Mouse (Mus musculus) midbrain, embryonic 15.5 days (tissue): ENCODE measurements around the gene Crocc. TPM values are rescaled to one million over a fixed set of nuclear protein-coding genes. Genes with fewer than 3 reads are reported as not detected.

Source experiments
- ATAC-seq: fragments of 200-750 bp; cut with Nextera tagmentation; replicated peaks from 2 replicates; pipeline ENCODE4 v1.8.0; 2017; ENCODE audit warnings: moderate TSS enrichment
- H3K27ac ChIP-seq: fragments of 300-500 bp; sonication (generic); 2 replicates; pipeline ENCODE4 v1.5.1; 2015; ENCODE audit warnings: mild to moderate bottlenecking, inconsistent platforms
- H3K27me3 ChIP-seq: fragments of 300-500 bp; sonication (generic); replicated peaks from 2 replicates; pipeline ENCODE4 v1.6.1; 2015; ENCODE audit warnings: inconsistent platforms
- H3K36me3 ChIP-seq: fragments of 300-500 bp; sonication (generic); replicated peaks from 2 replicates; pipeline ENCODE4 v1.6.1; 2015; ENCODE audit warnings: inconsistent platforms
- H3K4me1 ChIP-seq: fragments of 300-500 bp; sonication (generic); 2 replicates; pipeline ENCODE4 v1.6.1; 2015; ENCODE audit warnings: inconsistent platforms
- H3K4me2 ChIP-seq: fragments of 300-500 bp; sonication (generic); 2 replicates; pipeline ENCODE4 v1.6.1; 2015; ENCODE audit warnings: inconsistent platforms, mild to moderate bottlenecking, moderate library complexity
- H3K4me3 ChIP-seq: fragments of 300-500 bp; sonication (generic); 2 replicates; pipeline ENCODE4 v1.5.1; 2015; ENCODE audit warnings: mild to moderate bottlenecking, inconsistent platforms
- H3K9ac ChIP-seq: fragments of 300-500 bp; sonication (generic); 2 replicates; pipeline ENCODE4 v1.6.1; 2015; ENCODE audit warnings: mild to moderate bottlenecking, inconsistent platforms
- H3K9me3 ChIP-seq: fragments of 300-500 bp; sonication (generic); 2 replicates; pipeline ENCODE4 v1.6.1; 2016; ENCODE audit warnings: inconsistent platforms
- WGBS: fragments of 180-500 bp; shearing (Covaris S2); methylation state at CpG from one replicate; pipeline ENCODE4 v1.1.7; 2015; ENCODE audit warnings: mixed read lengths; 5-methylcytosine and 5-hydroxymethylcytosine counted together
- polyA plus RNA-seq: library from polyadenylated mRNA; unstranded; fragments of >200 nt; fragmentation: Nextera tagmentation; extraction: Ambion mirVana; gene quantifications from 2 replicates; pipeline ENCODE4 v1.2.1, GENCODE M21; 2015

Gene Crocc
- polyA plus RNA-seq, 1 experiment from 2014 or later, result 7.0 TPM

GRCm38 (mm10) chr4:141014856-141015255 is 45.5 kb downstream of the Crocc start:
- Histone ChIP-seq H3K4me3 (no peak overlapping the region), H3K9ac (no peak overlapping the region), H3K36me3 (peaks cover 23% of the 10 kb centered on the region; the same call in 1 of the 2 replicates), H3K9me3 (no peaks in the 10 kb centered on the region), H3K27ac (no peak overlapping the region), H3K27me3 (no peaks in the 10 kb centered on the region), H3K4me1 (peaks cover 46% of the 10 kb centered on the region), H3K4me2 (no peak overlapping the region)
- ATAC-seq, result no peak
- WGBS, result 93% methylated on average over 11 of the region's 11 CpGs

GRCm38 (mm10) chr4:141014114-141014513 is 46.2 kb downstream of the Crocc start:
- Histone ChIP-seq H3K4me2 (no peak overlapping the region), H3K4me1 (peaks cover 41% of the 10 kb centered on the region), H3K9me3 (no peaks in the 10 kb centered on the region), H3K9ac (no peak overlapping the region), H3K27me3 (no peaks in the 10 kb centered on the region), H3K36me3 (peaks cover 23% of the 10 kb centered on the region; the same call in 1 of the 2 replicates), H3K4me3 (no peak overlapping the region), H3K27ac (no peak overlapping the region)
- ATAC-seq, result no peak
- 68% methylated on average over 8 of the region's 8 CpGs for WGBS

- H3K4me3 ChIP-seq, result no peak overlapping the region
- no peaks in the 10 kb centered on the region for H3K9me3 ChIP-seq
- peak overlapping the region; percentile 79 for H3K27ac ChIP-seq
- 73% methylated on average over 10 of the region's 10 CpGs for whole genome bisulfite sequencing
- no peaks in the 10 kb centered on the region for H3K27me3 ChIP-seq
- no peak for ATAC-seq
- peaks cover 23% of the 10 kb centered on the region; the same call in 1 of the 2 replicates for H3K36me3 ChIP-seq
- H3K4me2 ChIP-seq, result peak overlapping the region; percentile 64
- H3K9ac ChIP-seq, result peak overlapping the region; percentile 59; the same call in 1 of the 2 replicates
- peaks cover 38% of the 10 kb centered on the region for H3K4me1 ChIP-seq
These were observed 47.8 kb downstream of the Crocc start for GRCm38 (mm10) chr4:141012558-141012957.

- ATAC-seq, result peak; percentile 9; the same call in 1 of the 2 replicates
- H3K36me3 ChIP-seq, result peaks cover 27% of the 10 kb centered on the region
- 31% methylated on average over 14 of the region's 14 CpGs for WGBS
These were observed 48.6 kb downstream of the Crocc start for GRCm38 (mm10) chr4:141011556-141012328.

DNA sequence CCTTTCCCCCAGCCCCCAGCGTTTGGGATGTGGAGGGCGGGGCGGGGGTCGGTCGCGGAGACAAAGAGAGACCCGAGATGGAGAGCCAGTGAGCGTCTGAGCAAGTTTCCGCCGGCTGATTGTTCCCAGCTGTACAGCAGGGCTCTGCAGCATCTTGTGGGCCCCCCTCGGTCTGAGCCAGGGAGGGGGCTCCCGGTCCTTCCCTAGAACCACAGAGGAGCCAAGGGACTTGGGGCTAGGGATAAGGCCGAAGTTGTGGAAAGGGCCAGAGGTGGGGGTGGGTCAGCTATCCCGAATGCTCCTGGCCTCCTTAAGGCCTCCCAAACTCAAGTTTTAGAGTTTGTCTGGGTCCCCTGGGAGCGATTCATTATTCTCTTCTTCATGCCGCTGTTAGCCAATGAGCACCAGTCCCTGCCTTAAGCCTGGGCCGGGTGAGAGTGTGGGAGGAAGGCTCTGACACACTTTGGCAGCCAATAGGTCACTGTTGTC is 49.4 kb downstream of the Crocc start:
- H3K9ac ChIP-seq, result peak overlapping the region; percentile 59

More at GRCm38 (mm10) chr4:141011556-141012328, 48.6 kb downstream of the Crocc start:
- Histone ChIP-seq H3K9ac (peak overlapping the region; percentile 59), H3K4me3 (peak overlapping the region; percentile 67), H3K4me1 (peaks cover 38% of the 10 kb centered on the region), H3K27me3 (no peaks in the 10 kb centered on the region), H3K9me3 (no peaks in the 10 kb centered on the region), H3K4me2 (peak overlapping the region; percentile 64), H3K27ac (peak overlapping the region; percentile 79)

GRCm38 (mm10) chr4:141010526-141010925 is 49.8 kb downstream of the Crocc start:
- peak overlapping the region; percentile 79 for H3K27ac ChIP-seq
- H3K36me3 ChIP-seq, result peaks cover 33% of the 10 kb centered on the region
- peak overlapping the region; percentile 67 for H3K4me3 ChIP-seq
- peaks cover 38% of the 10 kb centered on the region for H3K4me1 ChIP-seq
- WGBS, result under 1% methylated on average over 26 of the region's 26 CpGs
- ATAC-seq, result peak; percentile 86
- H3K9me3 ChIP-seq, result no peaks in the 10 kb centered on the region
- peak overlapping the region; percentile 64 for H3K4me2 ChIP-seq
- H3K9ac ChIP-seq, result peak overlapping the region; percentile 59
- H3K27me3 ChIP-seq, result no peaks in the 10 kb centered on the region

More for the DNA sequence above, 49.4 kb downstream of the Crocc start:
- peak overlapping the region; percentile 64 for H3K4me2 ChIP-seq
- peak overlapping the region; percentile 67 for H3K4me3 ChIP-seq
- peaks cover 38% of the 10 kb centered on the region for H3K4me1 ChIP-seq
- H3K27ac ChIP-seq, result peak overlapping the region; percentile 79
- peak; percentile 50 for ATAC-seq
- no peaks in the 10 kb centered on the region for H3K9me3 ChIP-seq
- WGBS, result under 1% methylated on average over 17 of the region's 17 CpGs
- H3K36me3 ChIP-seq, result peaks cover 31% of the 10 kb centered on the region
- no peaks in the 10 kb centered on the region for H3K27me3 ChIP-seq

GRCm38 (mm10) chr4:141010118-141010517 is 50.2 kb downstream of the Crocc start, which contains the start of gene Mfap2:
TSS of gene Mfap2 (plus strand) at chr4:141010418.
- peak within 1 kb of the TSS; percentile 59 for H3K9ac ChIP-seq
- WGBS, result 14% methylated on average over 7 of the region's 7 CpGs
- H3K4me1 ChIP-seq, result peaks cover 38% of the 10 kb centered on the region
- H3K4me3 ChIP-seq, result peak within 1 kb of the TSS; percentile 67
- H3K4me2 ChIP-seq, result peak within 1 kb of the TSS; percentile 64
- H3K27me3 ChIP-seq, result no peaks in the 10 kb centered on the region
- no peak for ATAC-seq
- H3K9me3 ChIP-seq, result no peaks in the 10 kb centered on the region
- peaks cover 33% of the 10 kb centered on the region for H3K36me3 ChIP-seq
- peak within 1 kb of the TSS; percentile 79 for H3K27ac ChIP-seq

DNA sequence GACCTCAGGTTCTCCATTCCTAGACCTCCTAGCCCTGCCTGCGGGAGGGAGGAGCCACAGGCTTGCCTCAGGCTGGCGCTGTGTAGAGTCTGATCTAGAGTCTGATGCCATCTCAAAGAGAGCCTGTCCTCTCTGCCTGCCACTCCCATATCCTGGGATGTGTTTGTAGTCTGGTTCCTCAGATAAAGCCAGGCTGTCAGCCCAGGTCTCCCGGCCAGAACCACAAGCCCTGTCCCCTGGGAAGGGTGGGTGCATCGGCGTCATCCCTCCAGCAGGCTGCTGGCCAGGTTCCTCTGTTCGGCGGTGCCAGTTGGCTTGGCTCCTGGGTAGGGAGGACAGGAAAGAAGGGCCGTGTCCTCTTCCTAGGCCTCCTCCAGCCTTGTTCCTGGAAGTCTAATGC is 52.3 kb downstream of the Crocc start:
- 80% methylated on average over 8 of the region's 8 CpGs for WGBS
- Histone ChIP-seq H3K4me3 (no peak overlapping the region), H3K9ac (no peak overlapping the region), H3K36me3 (peaks cover 37% of the 10 kb centered on the region), H3K4me1 (peaks cover 25% of the 10 kb centered on the region), H3K27me3 (no peaks in the 10 kb centered on the region), H3K4me2 (no peak overlapping the region), H3K27ac (no peak overlapping the region), H3K9me3 (no peaks in the 10 kb centered on the region)
- ATAC-seq, result no peak

GRCm38 (mm10) chr4:141005983-141006382 is 54.4 kb downstream of the Crocc start:
- Histone ChIP-seq H3K36me3 (peaks cover 52% of the 10 kb centered on the region), H3K4me3 (no peak overlapping the region), H3K9me3 (no peaks in the 10 kb centered on the region), H3K27me3 (no peaks in the 10 kb centered on the region), H3K27ac (no peak overlapping the region), H3K9ac (no peak overlapping the region), H3K4me2 (no peak overlapping the region), H3K4me1 (peaks cover 6% of the 10 kb centered on the region)
- ATAC-seq, result no peak
- WGBS, result 79% methylated on average over 13 of the region's 13 CpGs

GRCm38 (mm10) chr4:140996812-140997211 is 63.5 kb downstream of the Crocc start:
- Histone ChIP-seq H3K4me3 (no peak overlapping the region), H3K4me2 (no peak overlapping the region), H3K9ac (no peak overlapping the region), H3K36me3 (peaks cover 75% of the 10 kb centered on the region), H3K9me3 (no peaks in the 10 kb centered on the region), H3K4me1 (no peaks in the 10 kb centered on the region), H3K27me3 (no peaks in the 10 kb centered on the region), H3K27ac (no peak overlapping the region)
- no peak for ATAC-seq
- WGBS, result 95% methylated on average over 9 of the region's 9 CpGs

GRCm38 (mm10) chr4:140995811-140996210 is 64.5 kb downstream of the Crocc start:
- Histone ChIP-seq H3K36me3 (peaks cover 72% of the 10 kb centered on the region), H3K27me3 (no peaks in the 10 kb centered on the region), H3K9me3 (no peaks in the 10 kb centered on the region), H3K4me2 (no peak overlapping the region), H3K9ac (no peak overlapping the region), H3K4me1 (no peaks in the 10 kb centered on the region), H3K27ac (no peak overlapping the region), H3K4me3 (no peak overlapping the region)
- no peak for ATAC-seq
- 95% methylated on average over 8 of the region's 8 CpGs for WGBS

GRCm38 (mm10) chr4:140993846-140994245 is 66.5 kb downstream of the Crocc start:
- WGBS, result 90% methylated on average over 8 of the region's 8 CpGs
- no peak overlapping the region for H3K9ac ChIP-seq
- H3K36me3 ChIP-seq, result peaks cover 61% of the 10 kb centered on the region
- no peak overlapping the region for H3K4me3 ChIP-seq
- ATAC-seq, result no peak
- no peaks in the 10 kb centered on the region for H3K9me3 ChIP-seq
- peaks cover 9% of the 10 kb centered on the region for H3K4me1 ChIP-seq
- H3K4me2 ChIP-seq, result no peak overlapping the region
- no peak overlapping the region for H3K27ac ChIP-seq
- H3K27me3 ChIP-seq, result no peaks in the 10 kb centered on the region
